ENCODE assay signal across 26 mouse cellular contexts in genomic region chr10:93567841-93568566, GRCm38 (mm10). TPM values are rescaled to one million over a fixed set of nuclear protein-coding genes. Genes with fewer than 3 reads are reported as not detected.
DNase-seq lines count a peak whose midpoint lies in the region; ATAC-seq and TF ChIP-seq lines count a peak whose summit lies in the region.
"Had no signal": no experiment of that assay in that cellular context is flagged by ENCODE, and none has a peak within 500 bp of the region (broad histone marks: within the 10 kb centered on the region; RNA-seq: fewer than 3 reads in every experiment).

No protein-coding gene starts in this region.

- no peaks in the 10 kb centered on the region for H3K4me1 ChIP-seq in kidney, postnatal 0 days (replicated peaks; ENCODE audit: insufficient read depth, low read length)
- no peaks in the 10 kb centered on the region for H3K4me1 ChIP-seq in lung, postnatal 0 days (ENCODE audit: insufficient read depth, low read depth, low read length)
- H3K4me1 ChIP-seq: embryonic facial prominence, embryonic 15.5 days; forebrain, embryonic 10.5 days; heart, embryonic 10.5 days; hindbrain, embryonic 10.5 days had no signal

- 90% methylated on average over 11 of the region's 11 CpGs for WGBS in kidney, postnatal 0 days
- WGBS in lung, postnatal 0 days = 84% methylated on average over 11 of the region's 11 CpGs

- H3K36me3 ChIP-seq in kidney, postnatal 0 days (ENCODE audit: insufficient read depth, low read length) = no peaks in the 10 kb centered on the region
- H3K36me3 ChIP-seq in lung, postnatal 0 days (ENCODE audit: insufficient read depth, low read length) = no peaks in the 10 kb centered on the region
- H3K36me3 ChIP-seq: embryonic facial prominence, embryonic 15.5 days; forebrain, embryonic 10.5 days; heart, embryonic 10.5 days; hindbrain, embryonic 10.5 days had no signal

- no peak overlapping the region for H3K4me2 ChIP-seq in kidney, postnatal 0 days (ENCODE audit: low read length)
- H3K4me2 ChIP-seq in lung, postnatal 0 days (replicated peaks; ENCODE audit: low read depth, low read length) = no peak overlapping the region
- H3K4me2 ChIP-seq: embryonic facial prominence, embryonic 15.5 days; hindbrain, embryonic 14.5 days had no signal

- no peak overlapping the region for H3K9ac ChIP-seq in kidney, postnatal 0 days (ENCODE audit: low read depth, low read length)
- no peak overlapping the region for H3K9ac ChIP-seq in lung, postnatal 0 days (replicated peaks; ENCODE audit: low read depth)
- H3K9ac ChIP-seq: embryonic facial prominence, embryonic 15.5 days; hindbrain, embryonic 14.5 days had no signal

- no peaks in the 10 kb centered on the region for H3K9me3 ChIP-seq in kidney, postnatal 0 days (replicated peaks; ENCODE audit: low read length)
- no peaks in the 10 kb centered on the region for H3K9me3 ChIP-seq in lung, postnatal 0 days (ENCODE audit: low read length)
- H3K9me3 ChIP-seq: embryonic facial prominence, embryonic 15.5 days; forebrain, embryonic 10.5 days; heart, embryonic 10.5 days; hindbrain, embryonic 10.5 days had no signal

- no peak for ATAC-seq in kidney, postnatal 0 days (replicated peaks; ENCODE audit: low FRiP score, low read depth)
- no peak for ATAC-seq in lung, postnatal 0 days
- ATAC-seq: CD4-positive, CD25-positive, alpha-beta regulatory T cell, adult 4 months; forebrain, embryonic 14.5 days had no signal

- no peak overlapping the region for H3K27ac ChIP-seq in kidney, postnatal 0 days
- H3K27ac ChIP-seq in lung, postnatal 0 days (ENCODE audit: low read length) = no peak overlapping the region
- H3K27ac ChIP-seq: embryonic facial prominence, embryonic 15.5 days; forebrain, embryonic 10.5 days; gastrocnemius, adult 2 months; heart, embryonic 10.5 days; hindbrain, embryonic 10.5 days; hindbrain, embryonic 14.5 days had no signal

- TF ChIP-seq EP300 in lung, postnatal 0 days (IDR thresholded peaks at IDR 0.05) = no peak

- H3K27me3 ChIP-seq in kidney, postnatal 0 days (ENCODE audit: insufficient read depth, low read length) = no peaks in the 10 kb centered on the region
- no peaks in the 10 kb centered on the region for H3K27me3 ChIP-seq in lung, postnatal 0 days (replicated peaks; ENCODE audit: insufficient read depth, low read length)
- H3K27me3 ChIP-seq: embryonic facial prominence, embryonic 15.5 days had no signal

- H3K4me3 ChIP-seq in kidney, postnatal 0 days (replicated peaks; ENCODE audit: low read depth, low read length) = no peak overlapping the region
- no peak overlapping the region for H3K4me3 ChIP-seq in lung, postnatal 0 days (ENCODE audit: low read depth, low read length)
- H3K4me3 ChIP-seq: embryonic facial prominence, embryonic 15.5 days; erythroblast, embryonic 14.5 days; forebrain, embryonic 10.5 days; gastrocnemius, adult 2 months; heart, embryonic 10.5 days; hindbrain, embryonic 10.5 days had no signal

- TF ChIP-seq CTCF in kidney, postnatal 0 days (IDR thresholded peaks at IDR 0.05; ENCODE audit: low read depth) = peak; percentile 32; the same call in 1 of the 2 replicates
- peak; percentile 16; the same call in 1 of the 2 replicates for TF ChIP-seq CTCF in lung, postnatal 0 days (IDR thresholded peaks at IDR 0.05)

- DNase-seq in heart, adult 11 months = peak; percentile 83
- no peak for DNase-seq in heart, postnatal 14 days
- DNase-seq in kidney, postnatal 0 days (ENCODE audit: low spot score) = no peak
- DNase-seq in kidney, postnatal 14 days = no peak
- DNase-seq in lung, postnatal 0 days (ENCODE audit: low spot score) = no peak
- DNase-seq in lung, postnatal 10 days = no peak
- DNase-seq in layer of hippocampus, postnatal 25 days (ENCODE audit: extremely low spot score in 1 of 2, low spot score in 1 of 2) = no peak
- DNase-seq: adrenal gland, adult 2 months; adrenal gland, postnatal 25 days; B cell, adult 2 months; cerebellum, adult 2 months; cerebellum, postnatal 14 days; embryo, embryonic 11 days; gastrocnemius, adult 2 months; gastrocnemius, postnatal 25 days had no signal

- intact Hi-C loops in heart, postnatal 14 days (cut with DNase I) = no loop called here

RNA-seq across cellular contexts. Expression of gene Snrpf, which starts 21.5 kb away (rescaled TPM):
- total RNA-seq in heart, postnatal 14 days (2021) = 10 to 100 TPM in 1 of 2 experiments, 1 to 10 TPM in 1; 9.5 to 10.1 TPM
- 119 and 121 TPM in 2 replicates for polyA plus RNA-seq in kidney, postnatal 0 days (2015; fragmentation: Nextera tagmentation; extraction: Ambion mirVana)
- 46.1 and 58.7 TPM in 2 replicates for polyA plus RNA-seq in lung, postnatal 0 days (2015; fragmentation: Nextera tagmentation; extraction: Ambion mirVana)
- 10 to 100 TPM; 10.6 to 12.6 TPM for total RNA-seq in layer of hippocampus, postnatal 25 days (2021)

RNA-seq across cellular contexts. Expression of gene Ccdc38, which starts 27.6 kb away (rescaled TPM):
- total RNA-seq in heart, postnatal 14 days (2021) = not detected
- 0.26 and 0.29 TPM in 2 replicates for polyA plus RNA-seq in kidney, postnatal 0 days (2015; fragmentation: Nextera tagmentation; extraction: Ambion mirVana)
- 0.13 and 0.15 TPM in 2 replicates for polyA plus RNA-seq in lung, postnatal 0 days (2015; fragmentation: Nextera tagmentation; extraction: Ambion mirVana)
- total RNA-seq in layer of hippocampus, postnatal 25 days (2021) = not detected
- total RNA-seq: adrenal gland, adult 2 months; adrenal gland, postnatal 25 days; gastrocnemius, adult 2 months; gastrocnemius, postnatal 25 days; heart, postnatal 25 days had no signal
- polyA plus RNA-seq: adrenal gland, adult 2 months; erythroblast, embryonic 14.5 days had no signal

RNA-seq across cellular contexts. Expression of gene Amdhd1, which starts 28.2 kb away (rescaled TPM):
- total RNA-seq in heart, postnatal 14 days (2021) = not detected
- 2.8 and 3.5 TPM in 2 replicates for polyA plus RNA-seq in kidney, postnatal 0 days (2015; fragmentation: Nextera tagmentation; extraction: Ambion mirVana)
- polyA plus RNA-seq in lung, postnatal 0 days (2015; fragmentation: Nextera tagmentation; extraction: Ambion mirVana) = 0.11 and 0.24 TPM in 2 replicates
- total RNA-seq in layer of hippocampus, postnatal 25 days (2021) = under 1 TPM; 0.32 to 0.40 TPM
- total RNA-seq: adrenal gland, postnatal 25 days; common myeloid progenitor, adult 5-6 weeks; gastrocnemius, adult 2 months; gastrocnemius, postnatal 25 days; granulocyte monocyte progenitor cell, adult 5-6 weeks; heart, postnatal 25 days had no signal
- polyA plus RNA-seq: cerebellum, adult 2 months had no signal
